Mouse (Mus musculus) adrenal gland, postnatal 10 days (tissue): Measurements from ENCODE around the gene Mesp2. TPM values are rescaled to one million over a fixed set of nuclear protein-coding genes. Genes with fewer than 3 reads are reported as not detected.
"Not testable (repeated sequence)": the region's sequence is repeated elsewhere in the genome, so short reads cannot be mapped to it uniquely, and the experiment has no call there.

ENCODE experiments used
- DNase-seq: peaks from one replicate; pipeline ENCODE4 v3.0.0; 2021; ENCODE audit warnings: mixed read lengths
- long read RNA-seq, 2 experiments: library from polyadenylated mRNA; stranded (forward); transcript quantifications; one replicate each; pipeline ENCODE4 v2.0.0; 2021
- total RNA-seq, 2 experiments: library from RNA; stranded (reverse); gene quantifications; 2 replicates each; pipeline ENCODE4 v1.2.3; 2021

The Mesp2 gene
- total RNA-seq = under 1 TPM; 0.39 to 0.79 TPM
- long read RNA-seq, experiment 1, partial matches to known transcripts = 0 of 1 reads
- long read RNA-seq, experiment 1, other reads (novel, unspliced or antisense) = 0 of 1 reads
- long read RNA-seq, experiment 2, partial matches to known transcripts = 0 of 1 reads
- long read RNA-seq, experiment 2, other reads (novel, unspliced or antisense) = 0 of 1 reads

GRCm38 (mm10) chr7:79810611-79811506 is at the start of gene Mesp2:
TSS of gene Mesp2 (plus strand) at chr7:79810727.
- DNase-seq = peak; percentile 88

- peak; percentile 41 for DNase-seq
Measured at GRCm38 (mm10) chr7:79761124-79761876, 49.2 kb upstream of the Mesp2 start.

- DNase-seq = no peak
Measured at GRCm38 (mm10) chr7:79762106-79762505, 48.4 kb upstream of the Mesp2 start.

- no peak for DNase-seq
Measured at GRCm38 (mm10) chr7:79765991-79766390, 44.5 kb upstream of the Mesp2 start.

- no peak for DNase-seq
Measured at GRCm38 (mm10) chr7:79769664-79770063, 40.9 kb upstream of the Mesp2 start.

GRCm38 (mm10) chr7:79771561-79772512 is 38.7 kb upstream of the Mesp2 start:
- peak; percentile 36 for DNase-seq

GRCm38 (mm10) chr7:79780647-79781626 is 29.6 kb upstream of the Mesp2 start:
- peak; percentile 89 for DNase-seq

GRCm38 (mm10) chr7:79781826-79782515 is 28.6 kb upstream of the Mesp2 start:
- DNase-seq = peak; percentile 47

GRCm38 (mm10) chr7:79782516-79782855 is 28.0 kb upstream of the Mesp2 start:
- no peak for DNase-seq

GRCm38 (mm10) chr7:79786295-79786694 is 24.2 kb upstream of the Mesp2 start:
- DNase-seq = peak; percentile 87

GRCm38 (mm10) chr7:79789812-79790211 is 20.7 kb upstream of the Mesp2 start:
- not testable (repeated sequence) for DNase-seq

GRCm38 (mm10) chr7:79792635-79793421 is 17.7 kb upstream of the Mesp2 start:
- DNase-seq = peak; percentile 72

- DNase-seq = no peak
Measured at GRCm38 (mm10) chr7:79793688-79794087, 16.8 kb upstream of the Mesp2 start, which contains the start of gene Mesp1. TSS of gene Mesp1 (minus strand) at chr7:79793788.

GRCm38 (mm10) chr7:79798606-79799005 is 11.9 kb upstream of the Mesp2 start:
- no peak for DNase-seq

GRCm38 (mm10) chr7:79799048-79799447 is 11.5 kb upstream of the Mesp2 start:
- DNase-seq = peak; percentile 88

- no peak for DNase-seq
Measured at GRCm38 (mm10) chr7:79799506-79799905, 11.0 kb upstream of the Mesp2 start.

- DNase-seq = no peak
Measured at GRCm38 (mm10) chr7:79800336-79800735, 10.2 kb upstream of the Mesp2 start.

- no peak for DNase-seq
Measured at GRCm38 (mm10) chr7:79801391-79801790, 9.1 kb upstream of the Mesp2 start.

GRCm38 (mm10) chr7:79802037-79802436 is 8.5 kb upstream of the Mesp2 start:
- DNase-seq = no peak
